Mouse (Mus musculus) hindbrain, embryonic 14.5 days (tissue): Measurements from ENCODE around the gene Gm27021. TPM values are rescaled to one million over a fixed set of nuclear protein-coding genes. Genes with fewer than 3 reads are reported as not detected.

Experiments used
- ATAC-seq: fragments of 200-750 bp; cut with Nextera tagmentation; 2 replicates; pipeline ENCODE4 v1.8.0; 2017; ENCODE audit warnings: moderate number of reproducible peaks, mild to moderate bottlenecking, moderate TSS enrichment, moderate library complexity; ENCODE audit not compliant: low FRiP score
- DNase-seq: peaks from one replicate; pipeline ENCODE4 v3.0.0-alpha.2; 2015; ENCODE audit warnings: low spot score
- H3K27ac ChIP-seq: fragments of 300-500 bp; sonication (generic); 2 replicates; pipeline ENCODE4 v1.5.1; 2014; ENCODE audit warnings: mild to moderate bottlenecking, moderate library complexity
- H3K27me3 ChIP-seq: fragments of 300-500 bp; sonication (generic); 2 replicates; pipeline ENCODE4 v1.6.1; 2014; ENCODE audit warnings: mild to moderate bottlenecking, low read length, mixed read lengths; ENCODE audit not compliant: control insufficient read depth, insufficient read depth
- H3K36me3 ChIP-seq: fragments of 300-500 bp; sonication (generic); replicated peaks from 2 replicates; pipeline ENCODE4 v1.6.1; 2014; ENCODE audit not compliant: control insufficient read depth, insufficient read depth
- H3K4me1 ChIP-seq: fragments of 300-500 bp; sonication (generic); replicated peaks from 2 replicates; pipeline ENCODE4 v1.6.1; 2014; ENCODE audit warnings: antibody characterized with exemption, low read length, mixed read lengths; ENCODE audit not compliant: control insufficient read depth, insufficient read depth
- H3K4me2 ChIP-seq: fragments of 300-500 bp; sonication (generic); replicated peaks from 2 replicates; pipeline ENCODE4 v1.6.1; 2014; ENCODE audit warnings: mild to moderate bottlenecking, moderate library complexity
- H3K4me3 ChIP-seq: fragments of 300-500 bp; sonication (generic); replicated peaks from 2 replicates; pipeline ENCODE4 v1.5.1; 2014; ENCODE audit warnings: mild to moderate bottlenecking, low read length
- H3K9ac ChIP-seq: fragments of 300-500 bp; sonication (generic); 2 replicates; pipeline ENCODE4 v1.6.1; 2014
- H3K9me3 ChIP-seq: fragments of 300-500 bp; sonication (generic); 2 replicates; pipeline ENCODE4 v1.6.1; 2016; ENCODE audit warnings: low read length; ENCODE audit not compliant: control insufficient read depth
- WGBS: fragments of 180-500 bp; shearing (Covaris S2); extraction: QIAGEN DNeasy Blood & Tissue Kit; methylation state at CpG from one replicate; pipeline ENCODE4 v1.1.7; 2014; 5-methylcytosine and 5-hydroxymethylcytosine counted together
- polyA plus RNA-seq: library from polyadenylated mRNA; unstranded; fragments of >200 nt; fragmentation: Nextera tagmentation; extraction: Ambion mirVana; gene quantifications from 2 replicates; pipeline ENCODE4 v1.2.1, GENCODE M21; 2014

Gene Gm27021
- polyA plus RNA-seq, 1 experiment from 2014 or later: 10.0 TPM

DNA sequence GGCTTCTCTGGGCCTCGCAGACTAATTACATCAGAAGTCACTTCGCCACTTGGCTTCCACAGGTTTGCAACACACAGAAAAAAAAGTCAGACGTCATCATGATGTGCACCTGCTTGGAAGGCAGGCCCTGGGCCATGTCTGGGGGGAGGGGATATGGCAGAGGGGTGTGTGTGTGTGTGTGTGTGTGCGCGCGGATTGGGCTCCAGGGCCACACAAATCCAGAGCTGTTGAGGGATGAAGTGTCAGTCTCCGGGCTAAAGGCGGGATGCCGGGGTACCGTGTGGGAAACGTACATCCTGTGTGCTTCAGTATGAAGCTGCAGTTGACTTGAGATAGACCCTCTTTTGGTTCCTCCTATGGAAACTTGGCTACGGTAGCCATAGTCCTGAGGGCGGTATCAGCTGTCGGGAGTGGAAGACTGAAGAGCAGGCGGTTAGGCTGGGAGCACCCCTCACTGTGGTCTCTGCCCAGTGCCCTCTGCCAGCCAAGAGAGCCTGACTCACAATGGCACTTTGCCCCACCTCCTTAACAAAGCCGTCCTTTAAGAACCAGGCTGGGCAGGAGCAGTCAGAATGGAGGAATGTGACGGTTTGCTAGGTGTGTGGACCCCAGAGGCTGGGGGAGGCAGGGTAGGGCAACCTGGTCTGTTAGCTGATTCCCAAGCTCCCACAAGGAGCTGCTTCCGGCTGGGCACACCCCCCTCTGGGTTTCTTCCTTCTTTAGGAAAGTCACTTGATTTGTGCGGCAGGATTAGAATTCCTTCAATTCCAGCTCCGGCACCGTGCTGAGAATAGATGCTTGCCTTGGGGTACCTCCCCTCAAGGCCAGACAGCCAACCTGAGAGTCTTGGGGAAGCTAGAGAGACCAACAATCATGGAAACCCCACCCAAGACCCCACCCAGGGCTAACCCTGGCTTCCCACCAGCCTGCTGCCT is 36.2 kb downstream of the Gm27021 start:
- no peak for ATAC-seq
- DNase-seq: no peak
- peaks cover 9% of the 10 kb centered on the region for H3K27me3 ChIP-seq
- no peaks in the 10 kb centered on the region for H3K9me3 ChIP-seq
- H3K4me1 ChIP-seq: peaks cover 11% of the 10 kb centered on the region
- H3K36me3 ChIP-seq: no peaks in the 10 kb centered on the region
- H3K4me3 ChIP-seq: no peak overlapping the region
- no peak overlapping the region for H3K27ac ChIP-seq
- H3K4me2 ChIP-seq: no peak overlapping the region
- WGBS: 74% methylated on average over 21 of the region's 21 CpGs
- no peak overlapping the region for H3K9ac ChIP-seq

GRCm38 (mm10) chr8:120630848-120631247 is 37.0 kb downstream of the Gm27021 start:
- Histone ChIP-seq H3K4me2 (no peak overlapping the region), H3K27ac (no peak overlapping the region), H3K9ac (no peak overlapping the region), H3K9me3 (no peaks in the 10 kb centered on the region), H3K36me3 (no peaks in the 10 kb centered on the region), H3K27me3 (peaks cover 9% of the 10 kb centered on the region), H3K4me3 (no peak overlapping the region), H3K4me1 (peaks cover 11% of the 10 kb centered on the region)
- no peak for ATAC-seq
- 57% methylated on average over 6 of the region's 6 CpGs for WGBS
- no peak for DNase-seq

DNA sequence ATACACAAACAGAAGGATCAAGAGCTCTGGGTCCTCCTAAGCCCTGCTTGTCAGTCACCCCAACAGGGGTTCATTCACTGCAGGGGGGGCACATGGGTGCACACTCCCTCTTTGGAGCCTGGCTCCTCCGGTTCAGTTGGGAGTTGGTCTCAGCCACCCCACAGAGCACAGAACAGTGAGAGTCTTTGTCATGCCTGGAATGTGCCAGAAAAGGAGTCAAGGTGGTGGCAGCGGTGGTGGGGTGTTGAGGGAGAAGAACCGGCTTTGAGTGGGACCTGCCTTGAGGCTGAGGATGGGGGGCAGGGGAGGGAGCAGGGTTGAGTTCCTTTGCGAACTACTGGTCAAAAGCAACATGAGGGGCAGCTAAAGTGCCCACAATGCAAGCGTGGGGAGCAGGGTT is 37.8 kb downstream of the Gm27021 start:
- H3K9me3 ChIP-seq: no peaks in the 10 kb centered on the region
- H3K4me3 ChIP-seq: no peak overlapping the region
- DNase-seq (no peak), ATAC-seq (no peak)
- no peak overlapping the region for H3K9ac ChIP-seq
- H3K36me3 ChIP-seq: no peaks in the 10 kb centered on the region
- H3K27me3 ChIP-seq: peaks cover 9% of the 10 kb centered on the region
- H3K27ac ChIP-seq: no peak overlapping the region
- 48% methylated on average over 5 of the region's 5 CpGs for WGBS
- H3K4me1 ChIP-seq: peaks cover 11% of the 10 kb centered on the region
- H3K4me2 ChIP-seq: no peak overlapping the region

- WGBS: 71% methylated on average over 5 of the region's 5 CpGs
These were observed 40.6 kb downstream of the Gm27021 start for GRCm38 (mm10) chr8:120627298-120627697.

DNA sequence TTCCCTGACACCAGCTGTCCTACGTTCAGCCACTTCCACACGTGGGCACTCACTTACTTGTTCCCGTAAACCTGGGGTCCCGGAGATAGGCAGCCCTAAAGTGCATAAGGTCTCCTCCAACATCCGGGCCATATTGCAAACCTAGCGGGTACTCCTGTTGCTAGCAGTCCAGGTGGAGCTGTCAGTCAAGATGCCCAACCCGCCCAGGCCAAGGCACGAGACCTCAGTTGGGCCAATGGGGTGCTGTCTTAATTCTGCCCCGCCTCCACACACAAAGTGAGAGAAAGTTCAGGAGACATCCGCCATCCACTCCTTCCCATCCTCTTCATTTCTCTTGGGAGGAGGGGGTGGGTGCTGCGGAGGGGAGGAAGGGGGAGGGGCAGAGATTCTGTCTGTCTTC is 41.4 kb downstream of the Gm27021 start:
- H3K4me2 ChIP-seq: no peak overlapping the region
- H3K27me3 ChIP-seq: no peaks in the 10 kb centered on the region
- WGBS: 63% methylated on average over 11 of the region's 11 CpGs
- H3K4me3 ChIP-seq: no peak overlapping the region
- no peaks in the 10 kb centered on the region for H3K4me1 ChIP-seq
- no peak overlapping the region for H3K27ac ChIP-seq
- no peaks in the 10 kb centered on the region for H3K9me3 ChIP-seq
- no peaks in the 10 kb centered on the region for H3K36me3 ChIP-seq
- DNase-seq: no peak
- H3K9ac ChIP-seq: no peak overlapping the region
- ATAC-seq: no peak

More at GRCm38 (mm10) chr8:120627298-120627697, 40.6 kb downstream of the Gm27021 start:
- no peaks in the 10 kb centered on the region for H3K9me3 ChIP-seq
- ATAC-seq (no peak), DNase-seq (no peak)
- H3K4me1 ChIP-seq: no peaks in the 10 kb centered on the region
- no peak overlapping the region for H3K4me2 ChIP-seq
- no peaks in the 10 kb centered on the region for H3K27me3 ChIP-seq
- H3K4me3 ChIP-seq: no peak overlapping the region
- H3K9ac ChIP-seq: no peak overlapping the region
- H3K36me3 ChIP-seq: no peaks in the 10 kb centered on the region
- H3K27ac ChIP-seq: no peak overlapping the region

DNA sequence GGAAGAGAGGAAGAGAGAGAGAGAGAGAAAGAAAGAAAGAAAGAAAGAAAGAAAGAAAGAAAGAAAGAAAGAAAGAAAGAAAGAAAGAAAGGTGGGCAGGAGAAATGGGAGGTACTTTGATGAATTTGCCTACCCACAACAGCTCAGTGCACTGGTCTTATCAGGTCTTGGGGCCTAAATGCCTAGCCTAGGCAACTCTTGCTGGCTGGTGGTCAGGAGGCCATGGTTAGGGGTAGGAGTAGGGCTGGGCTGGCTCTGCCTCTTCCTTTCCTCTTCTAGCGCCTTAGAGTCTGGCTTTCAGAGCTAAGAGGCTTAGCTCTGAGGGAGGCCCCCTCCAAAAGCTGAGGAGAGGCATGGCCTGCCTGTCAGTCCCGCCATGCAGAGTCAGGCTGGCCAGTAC is 44.3 kb downstream of the Gm27021 start:
- no peak overlapping the region for H3K27ac ChIP-seq
- no peaks in the 10 kb centered on the region for H3K27me3 ChIP-seq
- H3K4me2 ChIP-seq: no peak overlapping the region
- no peak for ATAC-seq
- H3K9ac ChIP-seq: no peak overlapping the region
- 43% methylated on average over 2 of the region's 2 CpGs for WGBS
- no peak for DNase-seq
- peaks cover under 1% of the 10 kb centered on the region; the same call in 1 of the 2 replicates for H3K4me1 ChIP-seq
- no peak overlapping the region for H3K4me3 ChIP-seq
- no peaks in the 10 kb centered on the region for H3K9me3 ChIP-seq
- H3K36me3 ChIP-seq: no peaks in the 10 kb centered on the region

DNA sequence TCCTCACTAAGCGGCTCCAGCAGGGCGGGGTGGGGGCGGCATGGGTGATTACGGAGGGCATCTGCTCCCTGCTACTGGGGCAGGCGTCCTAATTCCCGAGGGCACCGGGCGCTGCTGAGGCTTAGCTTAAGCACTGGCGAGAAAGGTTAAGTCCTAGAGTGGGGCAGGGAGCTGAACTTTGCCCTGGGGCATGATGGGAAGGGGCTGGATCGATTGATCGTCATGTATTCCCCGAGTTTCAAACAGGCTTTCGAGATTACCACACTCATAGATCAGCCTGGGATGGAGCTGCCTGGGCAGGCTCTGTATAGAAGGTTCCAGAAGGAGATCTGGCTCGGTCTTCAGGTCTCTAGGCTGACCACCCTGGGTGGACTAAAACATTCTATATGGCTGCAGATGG is 45.7 kb downstream of the Gm27021 start:
- ATAC-seq: no peak
- Histone ChIP-seq H3K4me1 (peaks cover 12% of the 10 kb centered on the region), H3K4me3 (no peak overlapping the region), H3K27ac (no peak overlapping the region), H3K4me2 (no peak overlapping the region), H3K27me3 (no peaks in the 10 kb centered on the region), H3K9ac (no peak overlapping the region), H3K9me3 (no peaks in the 10 kb centered on the region), H3K36me3 (no peaks in the 10 kb centered on the region)
- WGBS: 71% methylated on average over 14 of the region's 14 CpGs
- no peak for DNase-seq

DNA sequence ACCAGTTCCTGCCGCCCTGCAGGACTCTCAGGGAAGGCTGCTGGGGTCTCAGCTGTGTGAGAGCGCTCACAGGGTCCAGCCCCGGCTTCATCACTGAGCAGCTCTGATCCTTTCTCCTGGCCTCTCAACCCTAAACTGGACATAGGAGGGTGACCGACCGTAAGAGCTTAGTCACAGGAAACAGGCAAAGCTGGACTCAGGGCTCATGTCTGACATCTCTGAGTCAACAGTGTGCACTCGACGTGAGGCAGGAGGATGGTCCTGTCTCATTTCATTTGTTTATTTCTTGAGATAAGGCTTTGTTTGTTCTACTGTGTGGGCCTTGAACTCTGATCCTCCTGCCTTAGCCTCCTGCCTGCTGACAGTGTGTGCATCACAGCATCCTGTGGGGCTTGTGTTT is 47.4 kb downstream of the Gm27021 start:
- H3K9me3 ChIP-seq: no peaks in the 10 kb centered on the region
- no peak overlapping the region for H3K4me2 ChIP-seq
- 49% methylated on average over 7 of the region's 7 CpGs for WGBS
- DNase-seq: no peak
- H3K9ac ChIP-seq: no peak overlapping the region
- no peak for ATAC-seq
- no peak overlapping the region for H3K27ac ChIP-seq
- no peaks in the 10 kb centered on the region for H3K27me3 ChIP-seq
- H3K4me1 ChIP-seq: peaks cover 15% of the 10 kb centered on the region
- H3K4me3 ChIP-seq: no peak overlapping the region
- no peaks in the 10 kb centered on the region for H3K36me3 ChIP-seq

GRCm38 (mm10) chr8:120619235-120620180 is 48.4 kb downstream of the Gm27021 start:
- H3K27ac ChIP-seq: no peak overlapping the region
- ATAC-seq (no peak), DNase-seq (no peak)
- no peaks in the 10 kb centered on the region for H3K27me3 ChIP-seq
- WGBS: 71% methylated on average over 11 of the region's 11 CpGs
- H3K9me3 ChIP-seq: no peaks in the 10 kb centered on the region
- H3K4me2 ChIP-seq: no peak overlapping the region
- H3K36me3 ChIP-seq: no peaks in the 10 kb centered on the region
- no peak overlapping the region for H3K9ac ChIP-seq
- H3K4me1 ChIP-seq: peaks cover 15% of the 10 kb centered on the region
- H3K4me3 ChIP-seq: no peak overlapping the region
